Mouse (Mus musculus) erythroblast, embryonic 14.5 days (primary cell): ENCODE results near the gene Kctd7. TPM values are rescaled to one million over a fixed set of nuclear protein-coding genes. Genes with fewer than 3 reads are reported as not detected.

ENCODE experiments used
- H3K27me3 ChIP-seq: 2 replicates; pipeline ENCODE4 v1.6.1; 2012; ENCODE audit warnings: inconsistent platforms; ENCODE audit not compliant: control insufficient read depth
- H3K36me3 ChIP-seq: 2 replicates; pipeline ENCODE4 v1.6.1; 2012; ENCODE audit warnings: mild to moderate bottlenecking, inconsistent platforms; ENCODE audit not compliant: control insufficient read depth
- H3K4me1 ChIP-seq: 2 replicates; pipeline ENCODE4 v1.6.1; 2012; ENCODE audit warnings: inconsistent platforms; ENCODE audit not compliant: control insufficient read depth
- H3K4me3 ChIP-seq: replicated peaks from 2 replicates; pipeline ENCODE3; 2012; ENCODE audit warnings: moderate library complexity, mild to moderate bottlenecking, inconsistent platforms
- H3K9me3 ChIP-seq: 2 replicates; pipeline ENCODE4 v1.6.1; 2012; ENCODE audit warnings: low read length, inconsistent platforms, mixed read lengths; ENCODE audit not compliant: control insufficient read depth
- GATA1 ChIP-seq: IDR thresholded peaks from 2 replicates; pipeline ENCODE4 v1.6.1; 2012; ENCODE audit warnings: low read length, inconsistent platforms, mixed read lengths
- TAL1 ChIP-seq: IDR thresholded peaks from 3 replicates; pipeline ENCODE4 v1.6.1; 2012; ENCODE audit warnings: low read length, inconsistent platforms, mixed read lengths
- polyA plus RNA-seq: library from polyadenylated mRNA; stranded (reverse); fragments of >175 nt; gene quantifications from 2 replicates; pipeline ENCODE4 v1.2.3, GENCODE M21; 2012

The Kctd7 gene
- polyA plus RNA-seq, 1 experiment: 2.1 TPM

GRCm38 (mm10) chr5:130117932-130118331 lies 26.7 kb upstream of the Kctd7 start:
- no peaks in the 10 kb centered on the region for H3K27me3 ChIP-seq
- no peaks in the 10 kb centered on the region for H3K9me3 ChIP-seq
- peaks cover 46% of the 10 kb centered on the region for H3K36me3 ChIP-seq
- H3K4me3 ChIP-seq: no peak overlapping the region
- no peaks in the 10 kb centered on the region; the same call in none of the 2 replicates for H3K4me1 ChIP-seq
- no peak for TF ChIP-seq TAL1
- no peak for TF ChIP-seq GATA1

- H3K4me3 ChIP-seq: no peak overlapping the region
- no peaks in the 10 kb centered on the region; the same call in none of the 2 replicates for H3K4me1 ChIP-seq
- TF ChIP-seq TAL1: no peak
- no peak for TF ChIP-seq GATA1
- H3K27me3 ChIP-seq: no peaks in the 10 kb centered on the region
- H3K9me3 ChIP-seq: no peaks in the 10 kb centered on the region
- peaks cover 43% of the 10 kb centered on the region for H3K36me3 ChIP-seq
These were observed 25.4 kb upstream of the Kctd7 start for GRCm38 (mm10) chr5:130119236-130119635.

- TF ChIP-seq GATA1 (no peak), TAL1 (no peak)
- H3K36me3 ChIP-seq: peaks cover 35% of the 10 kb centered on the region
- H3K4me3 ChIP-seq: no peak overlapping the region
- no peaks in the 10 kb centered on the region for H3K27me3 ChIP-seq
- no peaks in the 10 kb centered on the region; the same call in none of the 2 replicates for H3K4me1 ChIP-seq
- no peaks in the 10 kb centered on the region for H3K9me3 ChIP-seq
These were observed 24.5 kb upstream of the Kctd7 start for GRCm38 (mm10) chr5:130120070-130120736.

- TF ChIP-seq GATA1 (no peak), TAL1 (no peak)
- Histone ChIP-seq H3K27me3 (no peaks in the 10 kb centered on the region), H3K4me3 (no peak overlapping the region), H3K9me3 (no peaks in the 10 kb centered on the region), H3K4me1 (no peaks in the 10 kb centered on the region; the same call in none of the 2 replicates), H3K36me3 (peaks cover 30% of the 10 kb centered on the region)
These were observed 23.8 kb upstream of the Kctd7 start for GRCm38 (mm10) chr5:130120904-130121303.

DNA sequence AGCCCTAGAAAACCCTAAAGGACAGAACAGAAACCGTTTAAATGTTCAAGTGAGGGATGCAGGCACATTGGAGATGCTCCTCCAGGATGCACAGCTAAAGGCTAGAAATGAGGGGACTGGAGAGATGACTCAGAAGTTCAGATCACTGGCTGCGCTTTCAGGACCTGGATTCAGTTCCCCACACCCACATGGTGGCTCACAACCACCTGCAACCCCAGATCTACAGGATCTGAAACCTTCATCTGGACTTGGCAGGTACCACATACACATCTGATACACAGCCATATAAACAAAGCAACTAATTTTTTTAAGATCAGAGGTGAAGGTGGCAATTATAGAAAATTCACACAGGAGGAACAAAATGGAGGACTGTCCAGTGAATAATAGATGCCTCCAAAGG lies 22.3 kb upstream of the Kctd7 start:
- peaks cover 24% of the 10 kb centered on the region for H3K36me3 ChIP-seq

GRCm38 (mm10) chr5:130124271-130124670 lies 20.4 kb upstream of the Kctd7 start:
- Histone ChIP-seq H3K27me3 (no peaks in the 10 kb centered on the region), H3K4me1 (no peaks in the 10 kb centered on the region; the same call in 1 of the 2 replicates), H3K9me3 (no peaks in the 10 kb centered on the region), H3K36me3 (peaks cover 22% of the 10 kb centered on the region), H3K4me3 (no peak overlapping the region)
- TF ChIP-seq GATA1 (no peak), TAL1 (no peak)

More for the DNA sequence above, 22.3 kb upstream of the Kctd7 start:
- H3K4me1 ChIP-seq: no peaks in the 10 kb centered on the region; the same call in none of the 2 replicates
- no peak overlapping the region for H3K4me3 ChIP-seq
- no peak for TF ChIP-seq TAL1
- TF ChIP-seq GATA1: no peak
- no peaks in the 10 kb centered on the region for H3K27me3 ChIP-seq
- no peaks in the 10 kb centered on the region for H3K9me3 ChIP-seq

- Histone ChIP-seq H3K36me3 (peaks cover 38% of the 10 kb centered on the region), H3K9me3 (no peaks in the 10 kb centered on the region), H3K27me3 (no peaks in the 10 kb centered on the region), H3K4me1 (no peaks in the 10 kb centered on the region), H3K4me3 (no peak overlapping the region)
- TF ChIP-seq GATA1 (no peak), TAL1 (no peak)
These were observed 15.8 kb upstream of the Kctd7 start for GRCm38 (mm10) chr5:130128686-130129523.

DNA sequence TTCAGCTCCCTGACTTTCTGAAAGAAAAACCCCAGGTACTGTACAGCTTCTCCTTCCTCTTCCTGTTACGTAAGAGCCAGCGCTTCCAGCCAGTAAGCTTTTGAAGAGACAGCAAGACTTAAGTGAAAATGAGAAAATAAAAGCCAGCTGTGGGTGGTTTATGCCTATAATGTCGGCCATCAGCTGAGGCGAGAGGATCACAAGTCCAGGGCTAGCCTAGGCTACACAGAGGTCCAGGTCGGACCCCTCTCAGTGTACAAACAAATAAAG lies 15.2 kb upstream of the Kctd7 start:
- H3K4me3 ChIP-seq: no peak overlapping the region
- no peaks in the 10 kb centered on the region for H3K9me3 ChIP-seq
- H3K4me1 ChIP-seq: no peaks in the 10 kb centered on the region
- no peaks in the 10 kb centered on the region for H3K27me3 ChIP-seq
- no peak for TF ChIP-seq TAL1
- H3K36me3 ChIP-seq: peaks cover 39% of the 10 kb centered on the region

DNA sequence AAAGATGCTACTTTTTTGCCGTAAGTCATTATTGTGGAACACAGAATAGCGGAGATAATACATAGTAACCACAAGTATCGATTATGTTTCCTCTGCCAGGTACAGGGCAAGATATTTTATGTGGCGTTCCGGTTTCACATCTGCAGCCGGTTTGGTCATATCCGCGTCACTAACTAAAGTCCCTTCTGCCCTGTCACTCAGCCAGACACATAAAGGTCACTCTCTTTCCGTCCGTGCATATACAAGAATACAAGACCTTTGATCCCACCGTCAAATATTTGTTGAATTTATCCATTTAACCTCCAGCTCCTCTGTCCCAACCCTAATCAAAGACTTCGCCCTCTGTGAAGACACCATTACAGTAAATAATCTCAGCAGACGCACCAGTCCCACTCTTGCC lies 8.1 kb upstream of the Kctd7 start:
- H3K4me1 ChIP-seq: peaks cover 6% of the 10 kb centered on the region
- H3K27me3 ChIP-seq: no peaks in the 10 kb centered on the region
- H3K9me3 ChIP-seq: no peaks in the 10 kb centered on the region
- peaks cover 32% of the 10 kb centered on the region for H3K36me3 ChIP-seq
- H3K4me3 ChIP-seq: no peak overlapping the region
- TF ChIP-seq GATA1: no peak
- no peak for TF ChIP-seq TAL1
